Mouse (Mus musculus) Patski (cell line): ENCODE measurements around the gene Ddx1. TPM values are rescaled to one million over a fixed set of nuclear protein-coding genes. Genes with fewer than 3 reads are reported as not detected.

Experiments used
- ATAC-seq: fragments of 100-300 bp; one replicate; pipeline ENCODE4 v1.8.0; 2021
- CTCF ChIA-PET: fragments of 350-600 bp; sonication (Branson Sonifier 250); formaldehyde crosslinking; loops from one replicate; lab custom pipeline; 2022; ENCODE audit warnings: inconsistent platforms; lab: Charles Lee
- POLR2A ChIA-PET: fragments of 350-600 bp; sonication (Branson Sonifier 250); formaldehyde crosslinking; loops from one replicate; lab custom pipeline; 2022; ENCODE audit warnings: antibody characterized with exemption, inconsistent platforms; lab: Charles Lee
- DNase-seq: peaks from one replicate; pipeline ENCODE4 v3.0.0-alpha.2; 2011; ENCODE audit warnings: low read depth, low spot score
- H3K27me3 ChIP-seq: fragments of 371-371 bp; one replicate; pipeline ENCODE4 v1.5.1; 2021
- CTCF ChIP-seq: fragments of 100-300 bp; IDR thresholded peaks from one replicate; pipeline ENCODE4 v1.5.1; 2021
- in situ Hi-C: fragments of 300-500 bp; cut with MboI; formaldehyde crosslinking; loops from 3 replicates; pipeline ENCODE4 v1.11.1; 2018; ENCODE audit warnings: low pct_unique_long_range_greater_than_20kb, mixed read lengths
- polyA plus RNA-seq: library from polyadenylated mRNA; unstranded; gene quantifications from one replicate; pipeline ENCODE4 v1.2.3, GENCODE M21; 2021

Ddx1 gene
- polyA plus RNA-seq, 1 experiment from 2014 or later, result 165 TPM

DNA sequence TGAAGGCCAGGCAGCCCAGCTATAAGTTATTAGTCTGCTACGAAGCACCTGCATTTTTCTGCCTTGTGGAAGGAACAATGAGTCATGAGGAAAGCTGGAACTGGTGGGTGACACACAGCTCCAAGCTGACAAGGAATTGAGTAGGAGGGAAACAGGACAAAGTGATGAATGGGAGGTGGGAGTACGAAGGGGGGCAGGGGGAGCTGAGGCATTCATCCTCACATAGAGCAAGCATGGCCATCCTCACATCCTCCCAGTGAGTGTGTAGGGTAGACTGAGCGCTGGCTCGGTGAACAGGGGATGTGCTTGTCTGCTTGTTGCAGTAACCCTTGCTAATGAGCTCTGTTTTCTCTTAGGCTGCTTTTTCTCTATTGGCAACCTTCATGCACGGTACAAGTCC lies 81.9 kb downstream of the Ddx1 start:
- no peak for TF ChIP-seq CTCF
- DNase-seq, result no peak
- H3K27me3 ChIP-seq, result no peaks in the 10 kb centered on the region
- in situ Hi-C loops, result no loop called here
- POLR2A ChIA-PET, result no interaction called here
- no peak for ATAC-seq
- CTCF ChIA-PET, result no interaction called here

Other genes with a start within 250 kb of the Ddx1 start
- 16.1 TPM for gene Nbas, start 19.9 kb upstream of the Ddx1 start, polyA plus RNA-seq